Mouse (Mus musculus): ENCODE data around the gene Rpl28. TPM values are rescaled to one million over a fixed set of nuclear protein-coding genes. Genes with fewer than 3 reads are reported as not detected.

Gene Rpl28
- polyA plus RNA-seq, 1 experiment from 2014 or later = 169 TPM

DNA sequence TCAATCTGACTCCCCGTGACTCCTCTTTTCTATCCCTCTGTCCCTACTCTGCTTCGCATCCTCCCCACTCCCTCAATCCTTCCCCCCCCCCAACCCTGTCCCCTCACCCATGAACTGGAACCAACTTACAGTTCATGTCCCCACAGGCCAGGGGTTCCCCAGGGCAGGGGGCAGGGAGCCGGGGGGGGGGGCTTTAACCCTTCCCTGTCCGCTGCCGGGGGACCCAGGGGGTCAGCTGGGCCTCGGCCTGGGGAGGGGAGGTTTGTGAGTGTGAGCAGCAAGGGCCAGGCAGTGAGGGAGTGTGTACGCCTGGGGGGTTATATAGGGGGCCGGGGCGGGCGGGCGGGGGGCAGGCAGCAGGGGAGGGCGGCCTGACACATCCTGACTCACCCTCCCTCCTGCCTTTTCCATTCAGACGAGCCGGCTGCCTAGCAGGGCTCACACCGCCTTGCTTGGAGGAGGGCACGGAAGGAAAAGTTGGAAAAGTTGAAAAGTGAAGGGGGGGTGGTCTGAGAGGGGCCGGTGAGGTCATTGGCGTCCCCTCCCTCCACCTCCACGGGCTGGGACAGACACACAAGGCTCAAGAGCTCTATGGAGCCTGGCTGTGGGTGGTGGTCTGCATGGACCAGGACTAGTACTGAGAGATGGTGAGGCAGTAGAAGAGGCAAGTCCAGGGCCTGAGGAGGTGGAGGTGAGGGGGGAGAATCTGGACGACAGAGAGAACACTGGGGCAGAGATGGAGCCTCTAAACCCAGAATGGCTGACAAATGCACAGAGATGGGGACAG lies 14.6 kb upstream of the Rpl28 start:
- Histone ChIP-seq H3K27ac (replicated peaks; ENCODE audit: low read depth, low read length) (no peak overlapping the region), H3K4me2 (ENCODE audit: low read depth, low read length) (no peak overlapping the region), H3K4me1 (ENCODE audit: control insufficient read depth, insufficient read depth, low read length) (peaks cover 7% of the 10 kb centered on the region; the same call in 1 of the 2 replicates), H3K9me3 (replicated peaks; ENCODE audit: control insufficient read depth, low read length) (no peaks in the 10 kb centered on the region), H3K9ac (replicated peaks; ENCODE audit: low read length) (no peak overlapping the region; the same call in 1 of the 2 replicates), H3K27me3 (ENCODE audit: control insufficient read depth, insufficient read depth, low read length) (peaks cover 33% of the 10 kb centered on the region), H3K36me3 (replicated peaks; ENCODE audit: control insufficient read depth, insufficient read depth, low read depth, low read length) (no peaks in the 10 kb centered on the region), H3K4me3 (ENCODE audit: low read depth, low read length) (no peak overlapping the region)
- WGBS = 5% methylated on average over 19 of the region's 20 CpGs
- no peak; the same call in 1 of the 2 replicates for ATAC-seq (replicated peaks; ENCODE audit: insufficient number of reproducible peaks, low FRiP score, low TSS enrichment, low read depth)
- DNase-seq (ENCODE audit: low spot score) = no peak

DNA sequence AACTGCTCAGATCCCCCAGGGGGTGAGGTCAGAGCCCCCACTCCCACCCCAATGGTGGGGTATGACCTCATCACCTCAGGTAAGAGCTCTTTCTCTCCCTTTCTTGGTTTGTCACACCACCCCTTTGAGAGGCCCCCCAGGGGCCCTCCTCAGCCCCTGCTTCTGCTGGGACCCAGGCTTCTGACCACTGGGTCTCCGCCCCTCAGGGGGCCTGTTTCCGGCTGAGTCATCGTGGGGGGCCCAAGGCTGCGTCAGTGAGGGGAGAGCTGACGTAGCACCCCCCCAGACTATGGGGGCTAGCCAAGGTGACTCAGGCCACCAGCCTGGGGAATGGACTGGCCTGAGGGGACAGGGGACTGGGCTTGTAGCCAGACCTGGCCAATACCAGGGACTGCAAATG lies 12.8 kb upstream of the Rpl28 start:
- 29% methylated on average over 5 of the region's 5 CpGs for WGBS
- no peaks in the 10 kb centered on the region for H3K36me3 ChIP-seq (replicated peaks; ENCODE audit: control insufficient read depth, insufficient read depth, low read depth, low read length)
- H3K9me3 ChIP-seq (replicated peaks; ENCODE audit: control insufficient read depth, low read length) = no peaks in the 10 kb centered on the region
- no peak overlapping the region for H3K4me3 ChIP-seq (ENCODE audit: low read depth, low read length)
- peaks cover 7% of the 10 kb centered on the region; the same call in 1 of the 2 replicates for H3K4me1 ChIP-seq (ENCODE audit: control insufficient read depth, insufficient read depth, low read length)
- H3K9ac ChIP-seq (replicated peaks; ENCODE audit: low read length) = no peak overlapping the region
- ATAC-seq (replicated peaks; ENCODE audit: insufficient number of reproducible peaks, low FRiP score, low TSS enrichment, low read depth) (no peak), DNase-seq (ENCODE audit: low spot score) (no peak)
- no peak overlapping the region for H3K27ac ChIP-seq (replicated peaks; ENCODE audit: low read depth, low read length)
- H3K4me2 ChIP-seq (ENCODE audit: low read depth, low read length) = no peak overlapping the region
- H3K27me3 ChIP-seq (ENCODE audit: control insufficient read depth, insufficient read depth, low read length) = peaks cover 33% of the 10 kb centered on the region

DNA sequence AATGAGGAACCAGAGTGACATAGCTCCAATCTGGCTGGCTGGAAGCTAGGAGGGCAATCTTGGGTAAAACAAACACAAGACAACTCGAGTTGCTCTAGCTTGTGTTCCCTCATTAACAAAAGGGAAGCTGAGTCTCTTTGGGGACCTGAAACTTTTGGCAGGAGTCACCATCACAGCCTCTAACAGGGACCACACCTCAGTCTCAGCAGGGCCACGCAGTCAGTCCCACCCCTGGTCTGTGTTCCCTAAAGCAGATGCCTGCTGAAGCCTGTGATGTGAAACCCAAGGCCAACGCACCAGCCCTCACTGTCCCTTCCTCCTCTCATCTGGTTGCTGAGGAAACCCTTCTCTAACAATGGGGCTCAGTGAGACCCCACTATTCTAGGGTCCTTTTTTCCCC lies 10.5 kb upstream of the Rpl28 start:
- no peak overlapping the region for H3K27ac ChIP-seq (replicated peaks; ENCODE audit: low read depth, low read length)
- ATAC-seq (replicated peaks; ENCODE audit: insufficient number of reproducible peaks, low FRiP score, low TSS enrichment, low read depth) (no peak), DNase-seq (ENCODE audit: low spot score) (no peak)
- no peak overlapping the region for H3K4me3 ChIP-seq (ENCODE audit: low read depth, low read length)
- no peak overlapping the region for H3K9ac ChIP-seq (replicated peaks; ENCODE audit: low read length)
- 52% methylated on average over 3 of the region's 3 CpGs for WGBS
- peaks cover 18% of the 10 kb centered on the region for H3K27me3 ChIP-seq (ENCODE audit: control insufficient read depth, insufficient read depth, low read length)
- peaks cover 4% of the 10 kb centered on the region; the same call in 1 of the 2 replicates for H3K4me1 ChIP-seq (ENCODE audit: control insufficient read depth, insufficient read depth, low read length)
- H3K4me2 ChIP-seq (ENCODE audit: low read depth, low read length) = no peak overlapping the region
- no peaks in the 10 kb centered on the region for H3K36me3 ChIP-seq (replicated peaks; ENCODE audit: control insufficient read depth, insufficient read depth, low read depth, low read length)
- H3K9me3 ChIP-seq (replicated peaks; ENCODE audit: control insufficient read depth, low read length) = no peaks in the 10 kb centered on the region

DNA sequence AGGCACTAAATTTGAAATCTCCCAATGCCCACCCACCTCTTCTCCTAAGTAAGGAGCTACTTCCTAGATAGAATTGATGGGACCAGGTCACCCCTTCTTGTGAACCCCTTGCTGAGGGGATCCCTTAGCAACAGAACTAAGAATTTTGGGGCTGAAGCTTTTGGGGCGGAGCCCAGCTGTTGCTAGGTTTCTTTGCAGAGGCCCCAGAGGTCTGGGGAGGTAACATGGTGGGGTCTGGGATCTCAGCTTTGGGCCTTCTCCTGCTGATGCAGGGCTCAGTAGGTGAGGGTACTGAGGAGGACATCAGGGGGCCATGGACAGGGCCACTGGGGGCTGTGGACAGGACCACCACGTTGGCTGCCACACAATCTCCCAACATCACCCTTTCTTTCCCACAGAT lies 9.9 kb upstream of the Rpl28 start, which contains the start of the genes Il11 and Tmem190:
TSS of gene Il11 (minus strand) at position 101 of the 400 bp plus-strand sequence.
TSS of gene Tmem190 (plus strand) at position 179 of the 400 bp plus-strand sequence.
- Histone ChIP-seq H3K36me3 (replicated peaks; ENCODE audit: control insufficient read depth, insufficient read depth, low read depth, low read length) (no peaks in the 10 kb centered on the region), H3K9me3 (replicated peaks; ENCODE audit: control insufficient read depth, low read length) (no peaks in the 10 kb centered on the region), H3K4me2 (ENCODE audit: low read depth, low read length) (no peak within 1 kb of the TSS), H3K27ac (replicated peaks; ENCODE audit: low read depth, low read length) (no peak within 1 kb of the TSS), H3K4me1 (ENCODE audit: control insufficient read depth, insufficient read depth, low read length) (peaks cover 2% of the 10 kb centered on the region; the same call in 1 of the 2 replicates), H3K27me3 (ENCODE audit: control insufficient read depth, insufficient read depth, low read length) (peaks cover 12% of the 10 kb centered on the region), H3K9ac (replicated peaks; ENCODE audit: low read length) (no peak within 1 kb of the TSS), H3K4me3 (ENCODE audit: low read depth, low read length) (no peak within 1 kb of the TSS)
- WGBS = 76% methylated on average over 2 of the region's 2 CpGs
- DNase-seq (ENCODE audit: low spot score) (no peak), ATAC-seq (replicated peaks; ENCODE audit: insufficient number of reproducible peaks, low FRiP score, low TSS enrichment, low read depth) (no peak)

DNA sequence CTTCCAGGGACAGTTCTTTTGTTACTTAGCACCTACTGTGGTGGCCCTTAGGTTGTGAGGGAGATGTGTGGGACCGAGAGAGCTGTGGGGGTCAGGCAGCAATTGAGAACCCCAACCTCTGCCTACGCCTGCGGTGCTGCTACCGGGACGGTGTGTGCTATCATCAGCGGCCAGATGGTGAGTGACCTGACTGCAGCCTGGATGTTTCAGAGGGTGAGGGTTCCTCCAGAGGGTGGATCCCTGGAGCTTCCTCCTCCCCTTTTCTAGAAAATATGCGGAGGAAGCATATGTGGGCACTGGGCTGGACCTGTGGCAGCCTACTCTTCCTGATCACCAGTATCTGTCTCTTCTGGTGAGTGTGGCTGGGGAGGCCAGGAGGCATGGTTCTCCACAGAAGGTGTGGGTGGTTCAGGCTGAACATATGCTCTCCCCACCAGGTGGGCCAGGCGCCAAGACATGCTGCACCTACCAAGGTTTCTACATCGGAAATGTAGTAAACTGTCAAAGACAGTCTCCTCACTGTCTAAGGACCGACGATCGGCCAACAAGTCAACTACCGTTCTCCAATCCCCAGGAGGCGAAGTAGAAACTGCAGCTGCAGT lies 8.9 kb upstream of the Rpl28 start:
- WGBS = 85% methylated on average over 14 of the region's 14 CpGs
- no peak overlapping the region for H3K9ac ChIP-seq (replicated peaks; ENCODE audit: low read length)
- no peaks in the 10 kb centered on the region for H3K36me3 ChIP-seq (replicated peaks; ENCODE audit: control insufficient read depth, insufficient read depth, low read depth, low read length)
- ATAC-seq (replicated peaks; ENCODE audit: insufficient number of reproducible peaks, low FRiP score, low TSS enrichment, low read depth) (no peak), DNase-seq (ENCODE audit: low spot score) (no peak)
- H3K4me1 ChIP-seq (ENCODE audit: control insufficient read depth, insufficient read depth, low read length) = no peaks in the 10 kb centered on the region
- H3K27me3 ChIP-seq (ENCODE audit: control insufficient read depth, insufficient read depth, low read length) = peaks cover 3% of the 10 kb centered on the region
- no peak overlapping the region for H3K27ac ChIP-seq (replicated peaks; ENCODE audit: low read depth, low read length)
- no peaks in the 10 kb centered on the region for H3K9me3 ChIP-seq (replicated peaks; ENCODE audit: control insufficient read depth, low read length)
- no peak overlapping the region for H3K4me3 ChIP-seq (ENCODE audit: low read depth, low read length)
- no peak overlapping the region for H3K4me2 ChIP-seq (ENCODE audit: low read depth, low read length)

DNA sequence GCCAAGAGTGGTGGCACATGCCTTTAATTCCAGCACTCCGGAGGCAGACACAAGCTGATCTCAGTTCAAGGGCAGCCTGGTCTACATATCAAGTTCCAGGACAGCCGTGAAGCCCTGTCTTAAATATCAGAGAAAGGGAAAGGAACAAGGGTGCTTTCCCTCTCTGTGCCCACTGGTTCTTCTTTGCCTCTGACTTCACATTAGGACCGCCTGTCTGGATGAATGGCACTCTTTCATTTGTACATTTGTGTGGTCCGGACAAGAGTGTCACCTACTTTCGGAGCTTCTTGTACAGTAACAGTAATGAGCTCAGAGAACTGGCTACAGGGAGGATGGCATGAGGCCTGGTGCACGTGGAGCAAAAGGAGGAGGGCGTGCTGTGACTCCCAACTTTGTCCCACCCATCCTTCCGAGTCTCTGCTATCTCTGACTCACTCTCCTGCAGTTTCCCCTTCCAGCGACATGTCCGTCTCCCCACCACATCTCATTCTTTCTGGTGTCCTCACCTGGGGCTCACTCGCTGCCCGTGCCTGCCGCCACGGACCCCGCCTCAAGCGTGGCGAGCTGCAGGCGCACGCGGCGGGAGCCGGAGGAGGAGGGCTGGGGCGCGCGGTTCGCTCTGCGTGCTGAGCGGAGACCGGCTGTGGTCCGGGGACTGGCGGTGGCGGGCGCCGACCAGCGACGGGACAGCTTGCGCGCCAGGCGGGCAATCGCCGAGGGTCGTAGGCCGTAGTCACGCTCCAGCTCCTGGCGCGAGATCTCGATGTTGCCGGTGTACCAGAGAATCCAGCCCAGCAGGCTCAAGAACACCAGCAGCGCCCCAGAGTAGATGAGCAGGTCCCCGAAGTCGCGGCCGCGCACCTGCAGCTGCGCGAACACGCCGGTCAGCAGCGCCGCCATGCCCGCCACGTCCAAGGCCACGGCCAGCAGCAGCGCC lies 3.9 kb upstream of the Rpl28 start:
- H3K4me3 ChIP-seq (ENCODE audit: low read depth, low read length) = peak overlapping the region; percentile 55
- H3K27me3 ChIP-seq (ENCODE audit: control insufficient read depth, insufficient read depth, low read length) = 0 out of 2 replicates have a peak, but pooled peaks cover 3% of the 10 kb centered on the region
- H3K27ac ChIP-seq (replicated peaks; ENCODE audit: low read depth, low read length) = peak overlapping the region; percentile 35; the same call in 1 of the 2 replicates
- no peaks in the 10 kb centered on the region for H3K4me1 ChIP-seq (ENCODE audit: control insufficient read depth, insufficient read depth, low read length)
- 2% methylated on average over 52 of the region's 64 CpGs for WGBS
- peak overlapping the region; percentile 83 for H3K9ac ChIP-seq (replicated peaks; ENCODE audit: low read length)
- no peaks in the 10 kb centered on the region for H3K9me3 ChIP-seq (replicated peaks; ENCODE audit: control insufficient read depth, low read length)
- peak overlapping the region; percentile 83 for H3K4me2 ChIP-seq (ENCODE audit: low read depth, low read length)
- DNase-seq (ENCODE audit: low spot score) (peak; percentile 67), ATAC-seq (replicated peaks; ENCODE audit: insufficient number of reproducible peaks, low FRiP score, low TSS enrichment, low read depth) (peak; percentile 46)
- no peaks in the 10 kb centered on the region for H3K36me3 ChIP-seq (replicated peaks; ENCODE audit: control insufficient read depth, insufficient read depth, low read depth, low read length)

DNA sequence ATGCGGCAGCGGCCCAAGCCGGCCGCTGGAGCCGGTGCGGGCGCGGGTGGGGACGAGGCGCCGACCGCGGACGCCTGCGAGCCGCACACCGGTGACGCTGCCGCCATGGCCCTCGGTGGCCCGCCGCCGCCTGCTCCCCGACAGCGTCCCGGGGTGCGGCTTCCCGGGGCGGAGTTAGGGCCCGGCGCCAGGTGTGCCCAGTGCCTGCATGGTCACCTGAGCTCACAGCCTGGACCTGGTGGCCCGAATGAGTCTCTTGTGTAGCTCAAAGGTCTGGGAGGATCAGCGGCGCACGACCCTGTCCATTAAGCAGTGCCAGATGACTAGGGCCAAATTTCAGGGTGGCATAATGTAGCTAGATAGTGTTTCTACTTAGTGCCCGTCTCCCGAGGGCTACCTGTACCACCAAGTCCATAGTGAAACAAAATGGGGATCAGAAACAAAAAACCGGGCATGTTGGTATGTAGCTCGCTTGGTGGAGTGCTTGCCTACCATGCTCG lies 3.2 kb upstream of the Rpl28 start, which contains the start of gene Tmem238:
TSS of gene Tmem238 (minus strand) at position 221 of the 500 bp plus-strand sequence.
- H3K9ac ChIP-seq (replicated peaks; ENCODE audit: low read length) = peak within 1 kb of the TSS; percentile 83
- H3K4me1 ChIP-seq (ENCODE audit: control insufficient read depth, insufficient read depth, low read length) = peaks cover 3% of the 10 kb centered on the region; the same call in 1 of the 2 replicates
- peaks cover 1% of the 10 kb centered on the region for H3K36me3 ChIP-seq (replicated peaks; ENCODE audit: control insufficient read depth, insufficient read depth, low read depth, low read length)
- DNase-seq (ENCODE audit: low spot score) (no peak), ATAC-seq (replicated peaks; ENCODE audit: insufficient number of reproducible peaks, low FRiP score, low TSS enrichment, low read depth) (no peak)
- no peaks in the 10 kb centered on the region for H3K9me3 ChIP-seq (replicated peaks; ENCODE audit: control insufficient read depth, low read length)
- H3K4me2 ChIP-seq (ENCODE audit: low read depth, low read length) = peak within 1 kb of the TSS; percentile 83
- 0 out of 2 replicates have a peak, but pooled peaks cover 3% of the 10 kb centered on the region for H3K27me3 ChIP-seq (ENCODE audit: control insufficient read depth, insufficient read depth, low read length)
- WGBS = 10% methylated on average over 29 of the region's 40 CpGs
- peak within 1 kb of the TSS; percentile 35; the same call in 1 of the 2 replicates for H3K27ac ChIP-seq (replicated peaks; ENCODE audit: low read depth, low read length)
- peak within 1 kb of the TSS; percentile 55 for H3K4me3 ChIP-seq (ENCODE audit: low read depth, low read length)
